Mouse (Mus musculus) cerebellum, adult 18-20 months (tissue): Measurements from ENCODE around the gene Clspn.

ENCODE experiments used
- DNase-seq, 2 experiments: peaks; one replicate each; pipeline ENCODE4 v3.0.0; 2021

The Clspn gene

GRCm38 (mm10) chr4:126567243-126567642, 10.5 kb downstream of the Clspn start:
- no peak for DNase-seq

DNA sequence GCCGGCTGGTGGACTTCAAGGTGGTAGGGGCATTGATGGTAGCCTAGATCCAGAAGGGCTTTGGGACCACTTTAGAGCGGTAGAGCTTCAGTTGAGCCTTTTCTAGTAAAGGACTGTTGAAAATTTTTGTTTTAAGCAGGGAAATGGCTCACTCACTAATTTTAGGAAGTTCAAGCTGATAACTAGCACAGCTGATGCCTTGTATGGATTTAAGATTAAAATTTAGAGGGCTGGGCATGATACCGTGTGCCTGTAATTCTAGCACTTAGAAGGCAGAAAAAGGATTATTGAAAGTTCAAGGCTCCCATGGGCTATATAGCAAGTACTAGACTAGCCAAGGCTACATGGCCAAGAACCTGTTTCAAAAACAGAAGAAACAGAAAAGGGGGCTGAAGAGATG, 13.0 kb downstream of the Clspn start:
- no peak for DNase-seq

- DNase-seq: no peak
These were observed 19.5 kb downstream of the Clspn start for GRCm38 (mm10) chr4:126576281-126576680.

- no peak for DNase-seq
These were observed 21.2 kb downstream of the Clspn start for GRCm38 (mm10) chr4:126577920-126578319.

DNA sequence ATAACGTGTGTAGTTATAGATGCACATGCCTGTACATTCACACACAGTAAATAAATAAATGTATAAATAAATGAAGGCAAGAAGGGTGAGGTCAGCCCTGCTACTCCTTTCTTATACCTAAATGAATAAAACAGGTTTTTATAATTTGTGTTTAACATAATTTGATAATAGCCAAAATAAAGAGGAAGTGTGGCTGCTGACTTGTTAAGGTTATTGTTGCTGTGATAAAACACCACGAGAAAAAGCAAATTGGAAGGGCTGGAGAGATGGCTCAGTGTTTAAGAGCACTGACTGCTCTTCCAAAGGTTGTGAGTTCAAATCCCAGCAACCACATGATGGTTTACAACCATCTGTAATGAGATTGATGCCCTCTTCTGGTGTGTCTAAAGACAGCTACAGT, 22.3 kb downstream of the Clspn start:
- no peak for DNase-seq

GRCm38 (mm10) chr4:126585739-126586138, 29.0 kb downstream of the Clspn start:
- DNase-seq: no peak

GRCm38 (mm10) chr4:126592039-126592438, 35.3 kb downstream of the Clspn start:
- no peak for DNase-seq

DNA sequence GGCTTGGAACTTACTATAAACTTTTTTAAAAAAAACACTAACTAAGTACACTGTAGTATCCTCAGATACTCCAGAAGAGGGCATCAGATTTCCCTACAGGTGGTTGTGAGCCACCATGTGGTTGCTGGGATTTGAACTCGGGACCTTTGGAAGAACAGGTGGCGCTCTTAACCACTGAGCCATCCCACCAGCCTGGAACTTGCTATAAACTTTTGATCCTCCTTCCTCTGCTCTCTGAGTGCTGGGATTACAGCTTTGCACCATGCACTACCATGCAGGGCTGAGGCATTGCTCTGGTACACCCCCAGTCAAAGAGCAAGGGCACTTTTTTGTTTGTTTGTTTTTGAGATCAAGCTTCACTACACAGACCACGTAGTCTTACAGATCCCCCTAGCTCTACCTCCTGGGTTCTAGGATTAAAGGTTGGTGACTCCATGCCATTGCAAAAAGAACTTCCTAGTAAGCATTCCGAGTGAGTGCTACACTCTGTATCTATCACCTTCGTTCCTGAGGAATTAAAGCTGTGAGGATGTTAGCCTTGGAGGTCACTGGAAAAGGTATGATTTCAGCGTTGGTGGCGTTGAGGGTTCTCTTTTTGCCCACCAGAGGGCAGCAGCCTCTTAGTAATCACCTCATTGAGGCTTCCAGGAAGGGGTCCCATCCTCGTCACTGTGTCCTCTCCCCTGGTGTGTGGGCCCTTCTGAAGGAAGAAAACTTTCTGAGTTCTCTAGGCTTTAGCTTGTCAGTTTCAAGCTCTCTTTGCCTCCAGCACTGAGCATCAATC, 43.4 kb downstream of the Clspn start:
- peak; percentile 53 to 72 for DNase-seq

DNA sequence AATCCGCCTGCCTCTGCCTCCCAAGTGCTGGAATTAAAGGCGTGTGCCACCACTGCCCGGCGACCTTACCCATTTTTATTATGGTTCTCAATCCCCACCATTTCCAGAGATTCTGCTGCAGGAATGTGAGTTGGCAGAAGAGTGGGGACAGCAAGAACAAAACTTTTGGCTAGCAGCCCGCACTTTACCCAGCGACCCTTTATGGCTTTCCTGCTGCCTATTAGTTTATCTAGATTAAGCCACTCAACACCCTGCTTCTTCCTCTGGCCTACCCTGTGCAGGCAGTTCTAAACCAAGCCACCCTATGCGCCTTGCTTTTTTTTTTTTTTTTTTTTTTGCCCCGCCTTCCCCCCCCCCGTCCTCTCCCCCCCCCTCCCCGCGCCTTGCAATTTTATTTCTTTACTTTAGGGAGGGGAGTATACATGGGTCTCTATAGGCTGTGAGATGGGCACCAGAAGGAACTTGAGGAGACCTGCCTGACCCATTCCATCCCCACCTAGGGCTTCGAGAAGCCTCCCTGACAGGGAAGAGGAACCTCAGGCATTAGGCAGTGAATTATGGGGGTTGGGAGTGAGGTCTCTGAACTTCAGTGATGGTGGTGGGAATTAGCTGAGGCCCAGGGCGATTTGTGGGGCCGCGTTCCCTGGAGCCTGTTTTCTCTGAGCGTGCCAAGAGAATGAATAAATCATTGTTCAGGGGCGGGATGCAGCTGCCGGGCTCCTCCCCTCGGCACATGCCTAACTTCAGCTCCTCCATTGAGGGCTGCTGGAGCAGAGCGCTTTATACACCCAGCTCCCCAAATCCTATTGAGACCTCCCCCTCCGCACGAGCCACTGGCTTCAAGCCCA, 45.1 kb downstream of the Clspn start:
- DNase-seq: no peak

- DNase-seq: no peak
These were observed 45.7 kb downstream of the Clspn start for GRCm38 (mm10) chr4:126602445-126602762.

DNA sequence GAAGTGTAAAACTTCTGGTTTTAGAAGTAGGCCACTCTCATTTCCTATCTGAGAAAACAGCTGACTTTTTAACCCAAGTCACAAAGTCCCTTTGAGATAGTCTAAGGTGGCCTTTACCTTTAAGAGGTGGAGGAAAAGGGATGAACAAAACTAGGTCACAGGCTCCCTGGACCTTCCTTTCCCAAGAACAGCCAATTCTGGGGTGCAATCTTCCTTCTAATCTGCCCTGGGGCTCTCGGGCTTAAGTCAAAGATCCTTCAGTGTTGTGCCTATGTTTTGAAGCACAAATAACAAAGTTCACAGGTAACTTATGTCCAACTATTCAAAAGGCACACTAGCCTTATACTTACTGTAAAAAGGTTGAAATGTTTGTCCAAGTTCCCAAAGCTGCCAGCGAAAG, 47.4 kb downstream of the Clspn start:
- no peak for DNase-seq

GRCm38 (mm10) chr4:126605751-126606150, 49.0 kb downstream of the Clspn start:
- no peak for DNase-seq

DNA sequence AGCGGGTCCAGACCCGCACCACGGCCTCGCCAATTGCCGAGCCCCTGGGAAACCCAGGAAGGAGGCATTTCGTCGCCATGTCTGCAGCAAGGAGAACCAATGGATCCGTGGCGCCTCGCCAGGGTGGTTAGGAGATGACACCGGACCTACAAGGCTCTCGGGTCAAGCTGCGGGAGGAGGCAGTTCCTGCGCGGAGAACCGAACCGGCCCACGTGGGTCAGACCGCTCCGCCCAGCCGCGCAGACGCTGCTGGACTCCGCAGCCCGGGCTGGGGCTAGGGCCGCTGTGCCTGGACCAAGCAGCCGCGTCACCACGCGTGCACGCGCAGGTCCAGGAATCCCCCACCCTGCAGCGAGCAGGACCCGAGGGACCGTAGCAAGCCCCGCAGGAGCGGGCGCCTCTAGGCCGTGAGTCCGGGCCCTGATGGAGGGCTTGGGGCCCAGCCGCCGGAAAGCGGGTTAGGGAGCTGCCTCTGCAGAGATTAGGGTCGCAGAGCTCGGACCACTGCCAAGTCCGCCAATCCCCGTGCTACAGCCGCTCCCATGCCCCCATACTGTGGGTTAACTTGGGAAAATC, 53.0 kb downstream of the Clspn start, which contains the start of gene 5730409E04Rik:
Gene 5730409E04Rik (plus strand): TSS at position 213 of the 576 bp plus-strand sequence.
- peak; percentile 93 to 94 for DNase-seq

- DNase-seq: peak; percentile 44 to 62
These were observed 55.3 kb downstream of the Clspn start for GRCm38 (mm10) chr4:126611991-126612390.

- no peak for DNase-seq
These were observed 59.6 kb downstream of the Clspn start for GRCm38 (mm10) chr4:126616312-126616711.

GRCm38 (mm10) chr4:126619691-126620330, 63.1 kb downstream of the Clspn start:
- DNase-seq: no peak

DNA sequence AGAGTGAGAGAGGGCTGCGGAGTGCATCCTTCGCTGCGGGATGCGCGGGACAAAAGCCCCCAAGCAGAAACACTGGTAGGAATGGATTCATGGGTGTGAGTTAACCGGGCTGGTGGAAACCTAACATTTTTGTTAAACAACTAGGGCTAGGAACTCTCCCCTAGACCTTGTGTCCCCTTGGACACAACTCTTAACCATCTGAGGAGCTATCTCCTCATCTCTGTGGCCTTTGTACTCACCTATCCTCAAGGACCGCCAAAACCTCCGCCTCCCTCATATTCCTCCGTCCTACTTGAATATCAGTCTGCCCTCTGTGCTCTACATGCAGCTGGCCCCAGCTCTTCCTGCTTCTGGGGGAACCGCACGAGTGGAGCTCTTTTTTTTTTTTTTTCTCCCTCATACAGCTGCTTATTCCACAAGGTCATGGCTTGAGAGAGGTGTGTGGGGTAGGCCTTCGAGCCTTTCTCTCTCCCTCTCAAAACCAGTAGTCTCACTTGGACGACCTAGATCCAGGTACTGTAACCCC, 63.7 kb downstream of the Clspn start:
- DNase-seq: no peak

DNA sequence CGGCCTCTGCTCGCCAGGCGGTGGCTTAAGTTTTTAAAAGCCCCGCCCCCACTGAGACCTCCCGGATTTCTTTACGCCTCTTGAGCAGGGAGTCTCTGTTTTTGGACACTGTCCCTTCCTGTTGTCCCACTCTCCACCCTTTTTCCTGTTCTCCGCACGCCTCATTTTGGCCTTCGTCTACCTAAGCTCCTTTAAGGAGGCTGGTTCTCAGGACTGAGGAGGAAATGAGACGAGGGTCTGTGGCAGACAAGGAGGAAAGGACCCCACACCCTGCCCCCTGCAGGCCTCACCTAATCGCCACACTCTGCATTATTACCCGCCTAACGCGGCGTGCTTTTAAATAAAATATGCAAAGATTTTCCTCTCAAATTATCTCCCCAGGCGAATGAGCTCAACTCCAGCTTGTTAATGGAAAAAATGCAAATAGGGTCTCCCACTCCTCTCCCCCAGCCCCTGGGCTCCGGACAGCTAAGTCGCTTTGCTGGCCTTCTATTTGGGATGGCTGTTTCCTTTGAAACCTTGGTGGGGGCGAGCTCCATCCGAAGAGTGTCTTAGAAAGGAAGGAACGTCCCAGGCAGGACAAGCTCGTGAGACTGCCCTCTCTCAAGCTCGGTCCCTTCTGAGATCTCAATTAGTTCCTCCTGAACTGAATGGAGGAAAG, 70.4 kb downstream of the Clspn start:
- no peak for DNase-seq

DNA sequence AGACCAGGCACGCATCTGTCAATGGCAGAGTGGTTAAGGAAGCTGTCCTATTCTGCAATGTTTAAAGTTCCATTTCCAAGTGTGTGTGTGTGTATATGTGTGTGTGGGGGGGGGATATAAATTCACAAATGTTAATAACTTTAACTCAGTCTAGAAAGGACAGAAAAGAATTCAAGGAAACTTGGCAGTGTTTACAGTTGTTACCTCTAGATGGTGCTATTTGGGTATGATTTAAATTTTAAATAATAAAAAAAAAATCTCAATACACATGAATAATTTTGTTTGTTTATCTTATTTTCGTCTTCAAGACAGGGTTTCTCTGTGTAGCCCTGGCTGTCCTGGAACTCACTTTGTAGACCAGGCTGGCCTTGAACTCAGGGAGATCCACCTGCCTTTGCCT, 75.2 kb downstream of the Clspn start:
- DNase-seq: no peak

DNA sequence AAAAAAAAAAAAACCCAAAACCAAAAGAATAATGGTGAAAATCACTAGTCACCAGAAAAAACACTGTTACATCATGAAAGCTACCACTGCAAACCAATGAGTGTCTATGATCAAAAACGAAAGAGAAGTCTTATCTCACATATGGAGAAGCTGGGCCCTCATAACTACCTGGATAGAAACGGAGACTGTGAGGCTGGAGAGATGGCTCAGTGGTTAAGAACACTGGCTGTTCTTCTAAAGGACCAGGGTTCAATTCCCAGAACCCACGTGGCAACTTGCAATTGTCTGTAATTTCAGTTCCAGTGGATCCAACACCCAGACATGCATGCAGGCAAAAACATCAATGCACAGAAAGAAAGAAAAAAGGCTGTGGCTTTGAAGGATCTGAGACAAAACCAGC, 75.9 kb downstream of the Clspn start:
- no peak for DNase-seq

GRCm38 (mm10) chr4:126636330-126636729, 79.6 kb downstream of the Clspn start:
- DNase-seq: no peak

DNA sequence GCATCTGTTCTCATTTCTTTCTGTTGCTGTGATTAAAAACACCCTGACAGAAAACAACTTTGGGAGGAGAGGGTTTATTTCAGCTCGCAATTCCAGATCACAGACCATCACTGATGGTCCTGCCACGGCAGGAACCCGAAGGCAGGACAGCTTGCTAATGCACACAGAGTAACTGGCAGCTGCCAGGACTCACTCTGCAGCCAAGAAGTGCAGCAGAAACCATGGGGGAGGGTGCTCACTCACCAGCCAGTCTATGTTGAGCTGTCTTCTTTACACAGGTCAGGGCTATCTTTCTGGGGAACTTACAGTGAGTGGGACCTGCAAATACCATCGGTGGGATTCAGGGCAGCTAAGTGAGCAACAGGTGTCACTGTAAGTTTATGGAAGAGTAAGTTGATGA, 80.7 kb downstream of the Clspn start:
- no peak for DNase-seq

DNA sequence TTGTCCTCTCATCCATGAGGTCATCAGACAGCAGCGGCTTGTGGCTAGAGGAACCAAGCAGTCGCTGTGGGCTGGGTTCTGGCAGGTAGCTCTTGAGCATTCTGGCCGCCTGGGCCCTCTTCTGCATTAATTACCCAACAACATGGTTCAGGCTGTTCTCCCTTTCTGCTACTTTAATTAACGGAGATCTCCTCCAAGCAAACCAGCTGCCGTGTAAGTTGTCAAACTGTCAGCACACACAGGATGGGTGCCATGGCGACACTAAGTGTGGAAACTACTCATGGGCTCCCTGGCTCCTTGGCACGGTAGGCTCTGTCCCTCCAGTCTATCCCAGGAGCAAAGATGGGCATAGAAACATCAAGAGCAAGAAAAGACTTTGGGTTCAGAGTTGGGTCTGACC, 82.6 kb downstream of the Clspn start:
- DNase-seq: no peak
